Mouse (Mus musculus): ENCODE data around the gene Sowahd. TPM values are rescaled to one million over a fixed set of nuclear protein-coding genes. Genes with fewer than 3 reads are reported as not detected.

Sowahd gene
- polyA plus RNA-seq (2016; fragmentation: Nextera tagmentation; extraction: Ambion mirVana) = not detected in 2 replicates

DNA sequence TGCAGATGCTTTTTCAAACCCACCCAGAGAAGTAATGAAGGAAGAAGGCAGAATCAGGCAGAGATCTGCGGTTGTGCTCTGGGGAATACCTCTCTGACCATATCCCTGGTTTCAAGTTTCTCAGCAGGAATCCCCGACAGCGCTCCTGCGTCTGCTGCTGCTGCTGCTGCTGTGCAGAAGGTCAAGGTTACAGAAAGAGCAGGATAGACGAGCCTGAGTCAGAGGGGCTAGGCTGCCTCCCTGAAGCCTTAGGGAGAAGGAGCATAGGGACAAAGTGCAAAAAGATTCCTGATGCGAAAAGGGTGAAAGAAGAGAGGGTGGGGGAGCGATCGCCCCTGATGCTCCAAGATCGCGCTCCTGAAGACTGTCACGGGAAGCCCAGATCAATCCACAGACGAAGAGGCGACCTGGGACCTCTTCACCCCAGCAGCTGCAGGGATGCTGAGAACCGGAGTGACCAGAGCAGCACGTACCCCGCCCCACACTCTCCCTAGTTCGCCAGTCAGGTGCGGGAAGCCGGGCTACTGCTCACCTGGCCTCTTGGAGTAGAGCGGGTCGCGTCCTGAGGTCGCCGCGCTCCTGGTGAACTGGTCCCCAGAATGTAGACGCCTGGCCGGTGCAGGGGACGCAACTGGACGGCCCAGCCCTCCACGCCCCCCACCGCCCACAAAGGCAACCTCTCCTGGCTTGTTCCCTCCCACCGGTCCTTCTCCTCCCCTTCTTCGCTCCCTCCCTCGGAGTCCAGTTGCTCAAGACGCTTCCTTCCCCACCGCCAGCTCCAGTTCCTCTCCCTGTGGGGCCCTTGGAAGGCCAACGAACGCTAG lies at the start of gene Sowahd:
Gene Sowahd (plus strand): TSS at position 780 of the 824 bp plus-strand sequence.
- peak; percentile 18 for DNase-seq (ENCODE audit: low spot score)
- 22% methylated on average over 38 of the region's 38 CpGs for WGBS
- peaks cover 13% of the 10 kb centered on the region for H3K4me1 ChIP-seq
- peak within 1 kb of the TSS; percentile 50 for H3K4me3 ChIP-seq
- H3K27ac ChIP-seq (replicated peaks) = no peak within 1 kb of the TSS
- no peaks in the 10 kb centered on the region for H3K36me3 ChIP-seq
- H3K9me3 ChIP-seq (replicated peaks) = peaks cover 6% of the 10 kb centered on the region; the same call in 1 of the 2 replicates
- H3K27me3 ChIP-seq (ENCODE audit: low read depth, poor library complexity, severe bottlenecking) = peaks cover 91% of the 10 kb centered on the region

- no peaks in the 10 kb centered on the region for H3K4me1 ChIP-seq
- WGBS = 81% methylated on average over 4 of the region's 5 CpGs
- H3K4me3 ChIP-seq = no peak overlapping the region
- H3K36me3 ChIP-seq = no peaks in the 10 kb centered on the region
- no peak for DNase-seq (ENCODE audit: low spot score)
- H3K27ac ChIP-seq (replicated peaks) = no peak overlapping the region
- H3K9me3 ChIP-seq (replicated peaks) = no peaks in the 10 kb centered on the region
- H3K27me3 ChIP-seq (ENCODE audit: low read depth, poor library complexity, severe bottlenecking) = no peaks in the 10 kb centered on the region
These were observed 34.8 kb upstream of the Sowahd start for GRCm38 (mm10) chrX:37013870-37014269.

DNA sequence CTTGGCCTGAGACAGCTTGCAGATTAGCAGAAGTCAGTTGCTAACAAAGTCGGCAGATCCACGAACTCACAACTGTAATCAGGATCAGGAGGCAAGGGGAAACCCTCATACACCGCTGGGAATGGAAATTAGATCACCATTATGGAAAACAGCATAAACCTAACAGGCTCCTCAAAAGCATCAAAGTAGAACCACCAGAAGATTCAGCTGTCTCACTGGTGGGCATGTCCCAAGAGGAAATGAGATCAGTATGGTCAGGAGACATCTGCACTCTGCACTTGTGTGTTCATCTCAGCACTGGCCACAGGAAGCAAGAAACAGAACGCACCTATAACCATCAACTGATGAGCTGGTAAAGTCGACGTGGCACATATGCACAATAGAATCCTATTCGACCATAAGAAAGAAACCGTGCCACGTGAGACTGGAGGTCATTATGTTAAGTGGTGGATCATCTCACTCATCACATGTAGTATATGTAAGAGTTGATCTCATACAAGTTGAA lies 30.4 kb upstream of the Sowahd start:
- no peaks in the 10 kb centered on the region for H3K4me1 ChIP-seq
- DNase-seq (ENCODE audit: low spot score) = no peak
- 92% methylated on average over 9 of the region's 9 CpGs for WGBS

DNA sequence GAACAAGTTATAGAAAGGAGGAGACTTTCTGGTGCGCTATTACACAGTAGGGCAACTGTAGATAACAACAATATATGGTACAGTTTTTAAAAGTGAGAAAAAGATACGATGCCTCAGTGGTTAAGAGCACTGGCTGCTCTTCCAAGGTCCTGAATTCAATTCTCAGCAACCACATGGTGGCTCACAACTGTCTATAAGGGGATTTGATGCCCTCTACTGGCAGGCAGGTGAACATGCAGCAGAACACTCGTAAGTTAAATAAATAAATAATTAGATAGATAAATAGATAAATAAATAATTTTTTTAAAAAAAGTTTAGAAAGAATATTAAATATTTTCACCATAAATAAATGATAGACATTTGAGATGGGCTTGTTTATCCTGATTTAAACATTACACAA lies 29.6 kb upstream of the Sowahd start:
- 62% methylated on average over 3 of the region's 3 CpGs for WGBS
- H3K36me3 ChIP-seq = no peaks in the 10 kb centered on the region
- H3K27ac ChIP-seq (replicated peaks) = no peak overlapping the region
- H3K4me3 ChIP-seq = no peak overlapping the region
- no peaks in the 10 kb centered on the region for H3K27me3 ChIP-seq (ENCODE audit: low read depth, poor library complexity, severe bottlenecking)
- DNase-seq (ENCODE audit: low spot score) = no peak
- H3K9me3 ChIP-seq (replicated peaks) = no peaks in the 10 kb centered on the region
- H3K4me1 ChIP-seq = no peaks in the 10 kb centered on the region

More for the DNA sequence above, 30.4 kb upstream of the Sowahd start:
- no peaks in the 10 kb centered on the region for H3K36me3 ChIP-seq
- H3K4me3 ChIP-seq = no peak overlapping the region
- no peaks in the 10 kb centered on the region for H3K27me3 ChIP-seq (ENCODE audit: low read depth, poor library complexity, severe bottlenecking)
- H3K9me3 ChIP-seq (replicated peaks) = no peaks in the 10 kb centered on the region
- no peak overlapping the region for H3K27ac ChIP-seq (replicated peaks)

DNA sequence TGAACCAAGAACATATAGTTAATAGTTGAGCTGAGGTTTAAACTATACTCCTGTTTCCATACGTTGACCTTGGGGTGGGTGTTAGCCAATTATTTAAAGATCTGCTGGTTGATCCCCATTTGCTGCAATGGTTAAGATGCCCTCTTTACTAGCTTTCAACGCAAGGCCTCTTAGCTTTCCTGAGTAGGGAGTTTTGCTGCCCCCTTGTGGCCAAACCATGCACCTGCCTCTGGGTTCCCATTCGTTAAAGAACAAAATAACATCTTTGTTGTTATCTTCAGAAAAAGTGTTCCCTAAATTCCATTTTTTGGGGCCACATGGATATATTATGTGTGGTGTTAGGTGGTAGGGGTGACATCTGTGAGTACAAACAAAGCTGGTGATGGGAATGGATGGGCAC lies 26.0 kb upstream of the Sowahd start:
- no peak overlapping the region for H3K27ac ChIP-seq (replicated peaks)
- no peaks in the 10 kb centered on the region for H3K36me3 ChIP-seq

GRCm38 (mm10) chrX:37023652-37024309 lies 24.9 kb upstream of the Sowahd start:
- Histone ChIP-seq H3K9me3 (replicated peaks) (no peaks in the 10 kb centered on the region), H3K27me3 (ENCODE audit: low read depth, poor library complexity, severe bottlenecking) (no peaks in the 10 kb centered on the region), H3K4me1 (no peaks in the 10 kb centered on the region), H3K4me3 (no peak overlapping the region), H3K36me3 (no peaks in the 10 kb centered on the region), H3K27ac (replicated peaks) (no peak overlapping the region)
- WGBS = 83% methylated on average over 10 of the region's 10 CpGs
- DNase-seq (ENCODE audit: low spot score) = no peak

More for the DNA sequence above, 26.0 kb upstream of the Sowahd start:
- no peaks in the 10 kb centered on the region for H3K4me1 ChIP-seq
- peak; percentile 48 for DNase-seq (ENCODE audit: low spot score)
- no peaks in the 10 kb centered on the region for H3K27me3 ChIP-seq (ENCODE audit: low read depth, poor library complexity, severe bottlenecking)
- no peaks in the 10 kb centered on the region for H3K9me3 ChIP-seq (replicated peaks)
- no peak overlapping the region for H3K4me3 ChIP-seq
- 14% methylated on average over 3 of the region's 3 CpGs for WGBS

GRCm38 (mm10) chrX:37028378-37028777 lies 20.3 kb upstream of the Sowahd start:
- Histone ChIP-seq H3K4me3 (no peak overlapping the region), H3K9me3 (replicated peaks) (no peaks in the 10 kb centered on the region), H3K27me3 (ENCODE audit: low read depth, poor library complexity, severe bottlenecking) (no peaks in the 10 kb centered on the region), H3K4me1 (no peaks in the 10 kb centered on the region), H3K36me3 (no peaks in the 10 kb centered on the region), H3K27ac (replicated peaks) (no peak overlapping the region)
- WGBS = 64% methylated on average over 3 of the region's 3 CpGs
- DNase-seq (ENCODE audit: low spot score) = no peak

DNA sequence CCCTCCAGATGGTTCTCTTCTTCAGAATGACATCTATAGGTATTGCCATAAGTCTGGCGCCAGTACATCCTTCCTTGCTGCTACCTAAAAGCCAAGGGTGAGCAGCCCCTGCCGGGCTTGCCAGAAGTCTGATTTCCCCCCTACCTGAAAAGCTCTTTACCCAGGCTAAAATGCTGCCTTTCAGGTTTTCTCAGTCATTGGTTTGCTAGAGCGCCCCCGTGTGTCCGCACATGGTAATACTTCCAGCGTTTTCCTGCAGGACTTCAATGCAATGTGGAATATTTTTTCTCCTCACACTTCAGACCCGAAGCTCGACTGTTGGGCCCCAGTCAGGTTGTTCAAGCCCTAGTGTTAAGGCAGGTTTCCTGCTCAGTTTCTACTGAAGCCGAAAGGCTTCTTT lies 5.9 kb upstream of the Sowahd start:
- Histone ChIP-seq H3K27me3 (ENCODE audit: low read depth, poor library complexity, severe bottlenecking) (peaks cover 35% of the 10 kb centered on the region), H3K4me1 (no peaks in the 10 kb centered on the region), H3K4me3 (no peak overlapping the region), H3K36me3 (no peaks in the 10 kb centered on the region), H3K9me3 (replicated peaks) (no peaks in the 10 kb centered on the region), H3K27ac (replicated peaks) (no peak overlapping the region)
- 24% methylated on average over 9 of the region's 9 CpGs for WGBS
- DNase-seq (ENCODE audit: low spot score) = peak; percentile 50

- peaks cover 99% of the 10 kb centered on the region for H3K27me3 ChIP-seq (ENCODE audit: low read depth, poor library complexity, severe bottlenecking)
- DNase-seq (ENCODE audit: low spot score) = peak; percentile 33
These were observed 512 bp downstream of the Sowahd start for GRCm38 (mm10) chrX:37048890-37049823.

DNA sequence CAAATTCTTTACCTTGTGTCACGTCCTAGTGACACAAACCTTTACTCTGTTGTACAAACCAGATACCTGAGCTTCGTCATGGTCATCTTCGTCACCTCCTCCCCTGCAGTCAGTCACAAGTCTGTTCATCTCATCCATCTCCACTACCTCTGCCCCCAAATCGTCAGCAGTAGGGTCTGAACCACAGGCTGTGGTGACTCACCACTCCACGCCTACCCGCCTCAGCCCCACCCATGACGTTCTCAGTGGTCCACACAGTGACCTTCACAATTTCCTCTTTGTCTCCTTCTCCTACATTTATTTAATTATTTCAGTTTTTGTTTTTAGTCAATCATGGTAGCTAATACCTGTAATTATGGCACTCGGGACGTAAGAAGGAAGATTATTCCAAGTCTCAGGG lies 15.3 kb downstream of the Sowahd start:
- 85% methylated on average over 9 of the region's 9 CpGs for WGBS
- Histone ChIP-seq H3K4me1 (no peaks in the 10 kb centered on the region), H3K27ac (replicated peaks) (no peak overlapping the region), H3K27me3 (ENCODE audit: low read depth, poor library complexity, severe bottlenecking) (no peaks in the 10 kb centered on the region), H3K36me3 (no peaks in the 10 kb centered on the region), H3K9me3 (replicated peaks) (no peaks in the 10 kb centered on the region), H3K4me3 (no peak overlapping the region)
- no peak for DNase-seq (ENCODE audit: low spot score)

More at GRCm38 (mm10) chrX:37048890-37049823, 512 bp downstream of the Sowahd start:
- WGBS = 13% methylated on average over 70 of the region's 70 CpGs
- Histone ChIP-seq H3K36me3 (no peaks in the 10 kb centered on the region), H3K4me1 (peaks cover 13% of the 10 kb centered on the region), H3K9me3 (replicated peaks) (peaks cover 6% of the 10 kb centered on the region; the same call in 1 of the 2 replicates), H3K4me3 (peak overlapping the region; percentile 50), H3K27ac (replicated peaks) (no peak overlapping the region)

DNA sequence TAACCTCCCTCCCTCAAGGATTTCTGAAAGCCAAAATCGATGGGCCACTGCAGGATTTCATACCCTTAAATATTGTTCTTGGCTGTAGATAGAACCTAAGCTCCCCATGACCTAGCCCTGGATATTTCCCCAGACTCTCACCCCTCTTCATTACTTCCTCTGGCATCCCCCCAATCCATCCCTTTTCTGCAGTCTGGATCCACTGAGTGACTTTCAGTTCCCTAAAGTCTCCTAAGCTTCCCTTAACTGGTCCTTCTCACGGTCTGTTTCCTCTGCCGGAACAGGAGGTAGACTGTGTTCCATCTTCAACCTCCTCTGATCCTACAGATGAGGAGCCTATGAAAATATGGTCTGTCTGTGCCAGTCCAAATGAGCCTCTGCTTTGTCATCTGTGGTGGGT lies 18.7 kb downstream of the Sowahd start:
- Histone ChIP-seq H3K27me3 (ENCODE audit: low read depth, poor library complexity, severe bottlenecking) (no peaks in the 10 kb centered on the region), H3K4me1 (no peaks in the 10 kb centered on the region), H3K36me3 (no peaks in the 10 kb centered on the region), H3K4me3 (no peak overlapping the region), H3K9me3 (replicated peaks) (no peaks in the 10 kb centered on the region), H3K27ac (replicated peaks) (no peak overlapping the region)
- WGBS = 91% methylated on average over 3 of the region's 3 CpGs
- DNase-seq (ENCODE audit: low spot score) = no peak

DNA sequence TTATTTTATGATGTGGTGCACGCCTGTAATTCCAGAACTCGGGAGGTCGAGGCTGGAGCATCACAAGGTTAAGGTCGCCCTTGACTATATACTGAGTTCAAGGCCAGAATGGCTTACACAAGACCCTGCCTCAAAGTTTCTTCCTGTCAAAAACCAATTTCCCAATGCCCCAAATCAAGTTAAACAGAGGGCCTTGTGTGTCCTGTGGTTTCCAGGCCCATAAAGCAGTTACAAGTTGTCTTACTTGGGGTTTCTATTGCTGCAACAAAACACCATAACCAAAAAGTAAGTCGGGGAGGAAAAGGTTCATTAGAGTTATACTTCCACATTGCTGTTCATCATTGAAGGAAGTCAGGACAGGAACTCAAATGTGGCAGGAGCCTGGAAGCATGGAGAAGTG lies 20.1 kb downstream of the Sowahd start:
- Histone ChIP-seq H3K27ac (replicated peaks) (no peak overlapping the region), H3K27me3 (ENCODE audit: low read depth, poor library complexity, severe bottlenecking) (no peaks in the 10 kb centered on the region), H3K9me3 (replicated peaks) (no peaks in the 10 kb centered on the region), H3K4me1 (no peaks in the 10 kb centered on the region), H3K4me3 (no peak overlapping the region), H3K36me3 (no peaks in the 10 kb centered on the region)
- 91% methylated on average over 5 of the region's 5 CpGs for WGBS
- DNase-seq (ENCODE audit: low spot score) = no peak
